Mouse (Mus musculus) skeletal muscle tissue, postnatal 0 days (tissue): ENCODE measurements around the gene Tprg. TPM values are rescaled to one million over a fixed set of nuclear protein-coding genes. Genes with fewer than 3 reads are reported as not detected.

ENCODE experiments used
- polyA plus RNA-seq: library from polyadenylated mRNA; unstranded; fragments of >200 nt; fragmentation: Nextera tagmentation; extraction: Ambion mirVana; gene quantifications from 2 replicates; pipeline ENCODE4 v1.2.1, GENCODE M21; 2015

Tprg gene
- 1.4 TPM in 1 of 2 replicates, not detected in the other for polyA plus RNA-seq

GRCm38 (mm10) chr16:25286517-25286916, at the start of gene Tprg:
TSS of gene Tprg (plus strand) at chr16:25286817.

